Mouse (Mus musculus): Measurements from ENCODE around the gene Ppp1r12a. TPM values are rescaled to one million over a fixed set of nuclear protein-coding genes. Genes with fewer than 3 reads are reported as not detected.

Ppp1r12a gene
- polyA plus RNA-seq, 1 experiment from 2014 or later, result 71.9 TPM

- peaks cover 4% of the 10 kb centered on the region; the same call in 1 of the 2 replicates for H3K4me1 ChIP-seq (ENCODE audit: control insufficient read depth, insufficient read depth, low read length)
- H3K9ac ChIP-seq (ENCODE audit: low read depth, low read length), result peak within 1 kb of the TSS; percentile 78
- H3K36me3 ChIP-seq (ENCODE audit: control insufficient read depth, insufficient read depth, low read length), result no peaks in the 10 kb centered on the region
- peak within 1 kb of the TSS; percentile 90 for H3K4me2 ChIP-seq (ENCODE audit: low read depth, low read length)
- peak within 1 kb of the TSS; percentile 61 for H3K27ac ChIP-seq (replicated peaks; ENCODE audit: low read depth, low read length)
- ATAC-seq (ENCODE audit: low read depth), result peak; percentile 92
- WGBS, result 0% methylated on average over 8 of the region's 85 CpGs
- H3K9me3 ChIP-seq (ENCODE audit: control insufficient read depth, low read length), result no peaks in the 10 kb centered on the region
- peaks cover 21% of the 10 kb centered on the region for H3K27me3 ChIP-seq (replicated peaks; ENCODE audit: control insufficient read depth, insufficient read depth, low read length)
- H3K4me3 ChIP-seq (ENCODE audit: low read depth, low read length), result peak within 1 kb of the TSS; percentile 84
- DNase-seq (ENCODE audit: low spot score), result peak; percentile 90
Measured at GRCm38 (mm10) chr10:108331784-108332561, 170.0 kb downstream of the Ppp1r12a start, which contains the start of gene Pawr. Pawr (plus strand) TSS chr10:108332121.

GRCm38 (mm10) chr10:108332571-108333541 lies 170.9 kb downstream of the Ppp1r12a start:
- Histone ChIP-seq H3K36me3 (ENCODE audit: control insufficient read depth, insufficient read depth, low read length) (no peaks in the 10 kb centered on the region), H3K27ac (replicated peaks; ENCODE audit: low read depth, low read length) (peak overlapping the region; percentile 61), H3K27me3 (replicated peaks; ENCODE audit: control insufficient read depth, insufficient read depth, low read length) (peaks cover 21% of the 10 kb centered on the region), H3K4me1 (ENCODE audit: control insufficient read depth, insufficient read depth, low read length) (peaks cover 4% of the 10 kb centered on the region; the same call in 1 of the 2 replicates), H3K4me3 (ENCODE audit: low read depth, low read length) (peak overlapping the region; percentile 84), H3K9ac (ENCODE audit: low read depth, low read length) (peak overlapping the region; percentile 78), H3K4me2 (ENCODE audit: low read depth, low read length) (peak overlapping the region; percentile 90), H3K9me3 (ENCODE audit: control insufficient read depth, low read length) (no peaks in the 10 kb centered on the region)
- ATAC-seq (ENCODE audit: low read depth) (peak; percentile 37), DNase-seq (ENCODE audit: low spot score) (peak; percentile 65)
- WGBS, result 2% methylated on average over 56 of the region's 129 CpGs

GRCm38 (mm10) chr10:108333642-108334041 lies 171.6 kb downstream of the Ppp1r12a start:
- Histone ChIP-seq H3K9ac (ENCODE audit: low read depth, low read length) (peak overlapping the region; percentile 78), H3K9me3 (ENCODE audit: control insufficient read depth, low read length) (no peaks in the 10 kb centered on the region), H3K27me3 (replicated peaks; ENCODE audit: control insufficient read depth, insufficient read depth, low read length) (peaks cover 21% of the 10 kb centered on the region), H3K4me3 (ENCODE audit: low read depth, low read length) (peak overlapping the region; percentile 84), H3K27ac (replicated peaks; ENCODE audit: low read depth, low read length) (no peak overlapping the region), H3K36me3 (ENCODE audit: control insufficient read depth, insufficient read depth, low read length) (no peaks in the 10 kb centered on the region), H3K4me2 (ENCODE audit: low read depth, low read length) (peak overlapping the region; percentile 90), H3K4me1 (ENCODE audit: control insufficient read depth, insufficient read depth, low read length) (peaks cover 4% of the 10 kb centered on the region; the same call in 1 of the 2 replicates)
- WGBS, result 3% methylated on average over 12 of the region's 12 CpGs
- DNase-seq (ENCODE audit: low spot score) (peak; percentile 22), ATAC-seq (ENCODE audit: low read depth) (no peak)

Other genes with a start within 250 kb of the Ppp1r12a start
- gene Pawr, start 169.9 kb downstream of the Ppp1r12a start, polyA plus RNA-seq (2014; fragmentation: Nextera tagmentation; extraction: Ambion mirVana), result 7.1 TPM in 2 replicates